Mouse (Mus musculus) intestine, postnatal 0 days (tissue): ENCODE data around the gene Sik3. TPM values are rescaled to one million over a fixed set of nuclear protein-coding genes. Genes with fewer than 3 reads are reported as not detected.

Source experiments
- ATAC-seq: fragments of 200-750 bp; cut with Nextera tagmentation; 2 replicates; pipeline ENCODE4 v1.8.0; 2017; ENCODE audit warnings: mild to moderate bottlenecking, moderate TSS enrichment, moderate library complexity
- H3K27ac ChIP-seq: fragments of 300-500 bp; sonication (generic); 2 replicates; pipeline ENCODE4 v1.5.1; 2014; ENCODE audit warnings: mild to moderate bottlenecking, low read depth, low read length, moderate library complexity
- H3K27me3 ChIP-seq: fragments of 300-500 bp; sonication (generic); replicated peaks from 2 replicates; pipeline ENCODE4 v1.6.1; 2014; ENCODE audit warnings: low read length, mixed read lengths; ENCODE audit not compliant: control insufficient read depth, insufficient read depth
- H3K36me3 ChIP-seq: fragments of 300-500 bp; sonication (generic); 2 replicates; pipeline ENCODE4 v1.6.1; 2014; ENCODE audit warnings: mild to moderate bottlenecking, moderate library complexity; ENCODE audit not compliant: control insufficient read depth, insufficient read depth
- H3K4me1 ChIP-seq: fragments of 300-500 bp; sonication (generic); replicated peaks from 2 replicates; pipeline ENCODE4 v1.6.1; 2014; ENCODE audit warnings: antibody characterized with exemption, low read length, mixed read lengths; ENCODE audit not compliant: control insufficient read depth, insufficient read depth
- H3K4me2 ChIP-seq: fragments of 300-500 bp; sonication (generic); replicated peaks from 2 replicates; pipeline ENCODE4 v1.6.1; 2014; ENCODE audit warnings: low read depth, mild to moderate bottlenecking, moderate library complexity
- H3K4me3 ChIP-seq: fragments of 300-500 bp; sonication (generic); 2 replicates; pipeline ENCODE4 v1.5.1; 2014; ENCODE audit warnings: low read depth, low read length
- H3K9ac ChIP-seq: fragments of 300-500 bp; sonication (generic); 2 replicates; pipeline ENCODE4 v1.6.1; 2014; ENCODE audit warnings: mild to moderate bottlenecking, low read depth, low read length
- H3K9me3 ChIP-seq: fragments of 300-500 bp; sonication (generic); 2 replicates; pipeline ENCODE4 v1.6.1; 2016; ENCODE audit warnings: mixed run types; ENCODE audit not compliant: control insufficient read depth
- CTCF ChIP-seq: sonication (generic); IDR thresholded peaks from 2 replicates; pipeline ENCODE4 v1.5.1; 2016; ENCODE audit warnings: low read depth, mild to moderate bottlenecking, control low read depth, antibody characterized with exemption, moderate library complexity
- WGBS: fragments of 180-500 bp; shearing (Covaris S2); extraction: QIAGEN DNeasy Blood & Tissue Kit; methylation state at CpG from one replicate; pipeline ENCODE4 v1.1.7; 2014; 5-methylcytosine and 5-hydroxymethylcytosine counted together
- polyA plus RNA-seq: library from polyadenylated mRNA; unstranded; fragments of >200 nt; fragmentation: Nextera tagmentation; extraction: Ambion mirVana; gene quantifications from 2 replicates; pipeline ENCODE4 v1.2.1, GENCODE M21; 2015

Sik3 gene
- polyA plus RNA-seq, 1 experiment from 2014 or later: 7.4 TPM

DNA sequence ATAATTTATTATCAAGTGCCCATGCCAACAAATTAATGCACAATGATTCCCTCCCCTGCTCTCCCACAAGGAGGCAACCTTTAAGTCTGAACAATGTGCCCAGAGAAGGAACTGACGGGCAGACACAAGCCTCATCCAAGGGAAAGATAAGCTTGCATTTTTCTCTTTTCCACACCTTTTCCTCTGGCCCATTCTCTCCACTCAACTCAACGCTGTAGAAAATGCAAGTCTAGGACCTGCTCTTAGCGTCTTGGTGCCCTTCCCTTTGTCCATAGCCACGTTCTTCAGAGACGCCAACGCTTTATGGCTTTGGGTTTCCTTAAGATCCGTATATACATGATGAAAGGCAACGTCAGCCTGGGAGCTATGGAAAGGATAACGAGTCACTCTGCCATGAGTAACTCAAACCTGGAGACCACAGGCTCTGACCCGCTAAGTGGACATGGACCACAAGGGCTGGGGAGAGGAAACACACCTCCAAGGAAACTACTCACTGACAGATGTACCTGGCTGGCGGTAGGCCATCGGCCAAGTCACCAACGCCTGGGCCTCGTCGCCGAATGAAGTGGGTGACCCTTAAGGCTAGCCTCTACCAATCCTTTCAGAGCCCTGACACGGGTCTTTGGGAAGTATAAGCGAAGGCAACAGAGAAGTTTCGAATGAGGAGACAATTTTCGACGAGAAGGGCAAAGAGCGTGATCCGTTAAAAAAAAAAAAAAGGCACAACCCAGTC is 28.8 kb upstream of the Sik3 start:
- Histone ChIP-seq H3K27me3 (no peaks in the 10 kb centered on the region), H3K9ac (peak overlapping the region; percentile 92), H3K4me3 (peak overlapping the region; percentile 93), H3K9me3 (no peaks in the 10 kb centered on the region), H3K27ac (peak overlapping the region; percentile 97), H3K36me3 (no peaks in the 10 kb centered on the region), H3K4me2 (peak overlapping the region; percentile 78), H3K4me1 (no peaks in the 10 kb centered on the region)
- 1% methylated on average over 23 of the region's 23 CpGs for WGBS
- ATAC-seq: 0 out of 2 replicates have a peak, but pooled peaks have one; percentile 17
- TF ChIP-seq CTCF: peak; percentile 56

DNA sequence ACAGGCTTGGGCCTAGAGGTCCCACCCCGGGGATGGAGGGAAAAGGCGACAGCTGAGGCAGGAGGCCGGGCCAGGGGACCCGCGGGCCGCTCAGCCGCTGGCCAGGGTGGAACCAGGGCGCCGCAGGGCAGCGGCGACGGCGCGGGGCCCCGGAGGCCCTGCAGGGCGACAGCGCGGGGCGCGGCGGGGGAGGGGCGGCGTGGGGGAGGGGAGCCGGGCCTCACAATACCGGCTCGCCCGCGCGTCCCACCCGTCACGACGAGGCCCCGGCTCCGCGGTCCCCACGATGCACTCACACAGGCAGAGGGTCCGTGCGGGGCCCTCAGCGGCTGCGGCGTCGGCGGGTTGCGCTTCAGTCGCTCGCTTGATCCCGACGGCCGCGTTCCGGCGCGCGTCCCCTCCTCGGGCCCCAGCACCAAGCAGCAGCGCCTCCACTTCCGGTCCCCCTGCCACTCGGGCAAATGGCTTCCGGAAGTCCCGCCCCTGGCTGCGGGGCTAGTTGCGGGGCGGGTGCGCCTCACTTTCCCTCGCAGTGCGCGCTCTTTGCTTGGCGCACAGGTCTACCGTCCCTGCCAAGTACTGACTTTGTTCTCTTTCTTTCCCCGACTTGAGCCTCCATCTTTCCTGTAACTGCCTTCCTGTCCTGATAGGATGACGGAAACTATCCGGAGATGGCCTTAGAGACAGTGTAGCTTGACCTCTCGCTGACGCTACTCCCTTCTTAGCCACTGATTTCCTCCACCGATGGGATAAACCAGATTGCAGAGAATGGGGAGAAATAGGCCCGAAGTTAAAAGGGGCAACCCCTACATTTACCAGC is 28.0 kb upstream of the Sik3 start:
- Histone ChIP-seq H3K36me3 (no peaks in the 10 kb centered on the region), H3K27ac (peak overlapping the region; percentile 97), H3K27me3 (no peaks in the 10 kb centered on the region), H3K9me3 (no peaks in the 10 kb centered on the region), H3K9ac (peak overlapping the region; percentile 92), H3K4me1 (no peaks in the 10 kb centered on the region), H3K4me3 (peak overlapping the region; percentile 93), H3K4me2 (peak overlapping the region; percentile 78)
- WGBS: under 1% methylated on average over 59 of the region's 76 CpGs
- ATAC-seq: peak; percentile 90
- TF ChIP-seq CTCF: no peak

GRCm38 (mm10) chr9:45985229-45985567 is 27.4 kb upstream of the Sik3 start:
- TF ChIP-seq CTCF: no peak
- H3K36me3 ChIP-seq: no peaks in the 10 kb centered on the region
- peak overlapping the region; percentile 78 for H3K4me2 ChIP-seq
- ATAC-seq: no peak; the same call in 1 of the 2 replicates
- no peaks in the 10 kb centered on the region for H3K4me1 ChIP-seq
- H3K4me3 ChIP-seq: peak overlapping the region; percentile 93
- H3K9ac ChIP-seq: peak overlapping the region; percentile 92; the same call in 1 of the 2 replicates
- under 1% methylated on average over 4 of the region's 4 CpGs for WGBS
- no peaks in the 10 kb centered on the region for H3K9me3 ChIP-seq
- peak overlapping the region; percentile 97 for H3K27ac ChIP-seq
- H3K27me3 ChIP-seq: no peaks in the 10 kb centered on the region

DNA sequence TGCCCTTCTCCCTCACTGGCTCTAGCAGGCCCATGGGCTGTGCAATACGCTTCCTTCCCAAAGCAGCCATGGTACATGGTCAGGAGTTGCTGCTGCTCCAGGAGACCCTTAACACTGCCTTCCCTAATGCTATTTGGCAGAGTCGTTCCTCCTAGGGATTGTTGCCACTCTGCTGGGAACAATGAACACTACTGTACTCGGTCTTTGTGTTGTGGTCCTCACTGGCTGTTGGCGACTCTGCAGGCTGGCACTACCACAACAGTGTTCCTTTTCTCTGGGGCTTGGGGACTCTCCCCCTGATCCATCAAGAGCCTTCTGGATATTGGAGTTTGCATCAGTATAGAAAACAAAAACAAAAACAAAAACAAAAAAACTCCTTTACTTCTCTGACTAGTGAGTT is 13.6 kb upstream of the Sik3 start:
- ATAC-seq: no peak
- TF ChIP-seq CTCF: no peak

DNA sequence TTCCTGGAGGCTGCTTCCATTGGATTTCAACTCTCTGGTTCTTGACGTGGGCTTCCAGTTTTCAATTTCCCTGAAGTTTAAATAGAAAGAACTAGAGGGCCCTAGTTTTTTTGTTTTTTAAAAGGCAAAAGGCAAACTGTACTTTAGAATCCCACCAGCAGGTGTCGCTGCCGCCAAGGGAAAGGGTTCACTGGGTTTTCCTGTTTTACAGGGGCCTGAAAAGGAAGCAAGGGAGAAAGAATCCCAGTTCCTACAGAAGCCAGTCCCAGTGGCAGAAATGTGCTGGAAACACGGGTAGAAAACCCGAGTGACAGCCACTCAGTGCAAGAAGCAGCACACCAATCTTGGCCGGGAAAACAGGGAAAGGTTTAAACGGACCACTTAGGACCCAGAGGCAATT is 8.9 kb upstream of the Sik3 start:
- no peaks in the 10 kb centered on the region for H3K27me3 ChIP-seq
- H3K9me3 ChIP-seq: no peaks in the 10 kb centered on the region
- no peak for ATAC-seq
- peak; percentile 90 for TF ChIP-seq CTCF
- H3K4me1 ChIP-seq: no peaks in the 10 kb centered on the region
- 8% methylated on average over 7 of the region's 7 CpGs for WGBS
- H3K4me2 ChIP-seq: no peak overlapping the region
- no peak overlapping the region for H3K4me3 ChIP-seq
- no peak overlapping the region for H3K9ac ChIP-seq
- no peak overlapping the region for H3K27ac ChIP-seq
- no peaks in the 10 kb centered on the region for H3K36me3 ChIP-seq

More for the DNA sequence above, 13.6 kb upstream of the Sik3 start:
- WGBS: 84% methylated on average over 4 of the region's 4 CpGs
- Histone ChIP-seq H3K27me3 (no peaks in the 10 kb centered on the region), H3K4me2 (no peak overlapping the region), H3K9me3 (no peaks in the 10 kb centered on the region), H3K4me3 (no peak overlapping the region), H3K36me3 (no peaks in the 10 kb centered on the region), H3K9ac (no peak overlapping the region), H3K27ac (no peak overlapping the region), H3K4me1 (no peaks in the 10 kb centered on the region)

- no peak for ATAC-seq
Observed at GRCm38 (mm10) chr9:46004529-46004928, 8.1 kb upstream of the Sik3 start.

More at GRCm38 (mm10) chr9:46004529-46004928, 8.1 kb upstream of the Sik3 start:
- TF ChIP-seq CTCF: no peak
- H3K4me3 ChIP-seq: no peak overlapping the region
- no peaks in the 10 kb centered on the region for H3K36me3 ChIP-seq
- no peaks in the 10 kb centered on the region for H3K9me3 ChIP-seq
- no peaks in the 10 kb centered on the region for H3K4me1 ChIP-seq
- H3K4me2 ChIP-seq: no peak overlapping the region
- no peak overlapping the region for H3K27ac ChIP-seq
- WGBS: 63% methylated on average over 3 of the region's 3 CpGs
- no peaks in the 10 kb centered on the region for H3K27me3 ChIP-seq
- H3K9ac ChIP-seq: no peak overlapping the region
